Mouse (Mus musculus) myocyte (in vitro differentiated cells): Measurements from ENCODE around the gene Psma1.

Experiments used
- E2F4 ChIP-seq: IDR thresholded peaks from one replicate; pipeline ENCODE4 v1.6.1; 2011; ENCODE audit warnings: mild to moderate bottlenecking, control low read depth, moderate library complexity; ENCODE audit not compliant: insufficient read depth
- MYOG ChIP-seq, 3 experiments: IDR thresholded peaks; one replicate each; pipeline ENCODE4 v1.6.1; 2011; ENCODE audit warnings: control low read depth in 2 of 3, low read depth in 2 of 3, mild to moderate bottlenecking in 2 of 3; ENCODE audit not compliant: insufficient read length in 2 of 3, control insufficient read depth in 1 of 3, insufficient read depth in 1 of 3
- POLR2A ChIP-seq: IDR thresholded peaks from one replicate; pipeline ENCODE4 v1.6.1; 2011; ENCODE audit warnings: low read depth, mild to moderate bottlenecking, control low read depth, moderate library complexity; ENCODE audit not compliant: insufficient read length
- POLR2AphosphoS2 ChIP-seq: IDR thresholded peaks from one replicate; pipeline ENCODE4 v1.6.1; 2011; ENCODE audit warnings: low read depth, control low read depth; ENCODE audit not compliant: insufficient read length
- TCF12 ChIP-seq: IDR thresholded peaks from one replicate; pipeline ENCODE4 v1.6.1; 2011; ENCODE audit warnings: mild to moderate bottlenecking, control low read depth; ENCODE audit not compliant: poor library complexity, insufficient read depth, severe bottlenecking
- USF1 ChIP-seq: IDR thresholded peaks from one replicate; pipeline ENCODE4 v1.6.1; 2011; ENCODE audit warnings: low read depth, mild to moderate bottlenecking, control low read depth, moderate library complexity

DNA sequence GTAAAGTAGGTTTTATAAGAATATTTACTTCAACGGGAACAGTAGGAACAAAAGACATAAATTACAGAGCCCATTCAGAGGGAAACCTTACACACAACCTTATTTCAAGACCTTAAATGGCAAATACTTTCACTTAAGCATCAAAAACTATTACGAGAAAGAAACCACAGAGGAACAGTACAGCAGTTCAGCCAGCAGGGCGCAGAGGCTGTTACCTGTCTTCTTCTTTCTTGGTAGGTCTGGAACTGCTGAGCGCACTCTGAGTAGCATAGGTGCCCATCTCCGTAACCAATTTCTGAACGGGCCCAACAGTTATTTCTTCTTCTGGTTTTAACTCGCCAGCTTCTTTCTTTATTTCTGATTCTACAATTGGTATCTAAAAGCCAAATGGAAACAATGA, 42.9 kb downstream of the Psma1 start:
- TF ChIP-seq POLR2A (no peak), TCF12 (no peak), MYOG (IDR thresholded peaks at IDR 0.05; ENCODE audit: control insufficient read depth in 1 of 3, insufficient read depth in 1 of 3, insufficient read length in 2 of 3, low read depth in 2 of 3) (no peak), POLR2AphosphoS2 (no peak), USF1 (no peak), E2F4 (no peak)
